Mouse (Mus musculus) gastrocnemius, adult 2 months (tissue): ENCODE measurements at regions not wholly inside any gene's neighbourhood (a gene's known extent, or its start where the extent isn't known, plus 50 kb on each side); places are given as distances from the start of the nearest gene placed in this dataset.

Source experiments
- DNase-seq: peaks from one replicate; pipeline ENCODE4 v3.0.0; 2022
- H3K27ac ChIP-seq: fragments of 200-600 bp; 2 replicates; pipeline ENCODE4 v1.8.1; 2022; ENCODE audit warnings: mild to moderate bottlenecking
- H3K4me3 ChIP-seq: fragments of 200-600 bp; 2 replicates; pipeline ENCODE4 v1.8.1; 2022; ENCODE audit warnings: mild to moderate bottlenecking, moderate library complexity
- CTCF ChIP-seq: fragments of 200-600 bp; IDR thresholded peaks from 2 replicates; pipeline ENCODE4 v1.8.1; 2022; ENCODE audit warnings: antibody characterized with exemption, mild to moderate bottlenecking, moderate library complexity
- intact Hi-C: fragments of 180-260 bp; cut with DNase I; formaldehyde crosslinking; loops from one replicate; pipeline ENCODE4 v1.15.1; 2025

DNA sequence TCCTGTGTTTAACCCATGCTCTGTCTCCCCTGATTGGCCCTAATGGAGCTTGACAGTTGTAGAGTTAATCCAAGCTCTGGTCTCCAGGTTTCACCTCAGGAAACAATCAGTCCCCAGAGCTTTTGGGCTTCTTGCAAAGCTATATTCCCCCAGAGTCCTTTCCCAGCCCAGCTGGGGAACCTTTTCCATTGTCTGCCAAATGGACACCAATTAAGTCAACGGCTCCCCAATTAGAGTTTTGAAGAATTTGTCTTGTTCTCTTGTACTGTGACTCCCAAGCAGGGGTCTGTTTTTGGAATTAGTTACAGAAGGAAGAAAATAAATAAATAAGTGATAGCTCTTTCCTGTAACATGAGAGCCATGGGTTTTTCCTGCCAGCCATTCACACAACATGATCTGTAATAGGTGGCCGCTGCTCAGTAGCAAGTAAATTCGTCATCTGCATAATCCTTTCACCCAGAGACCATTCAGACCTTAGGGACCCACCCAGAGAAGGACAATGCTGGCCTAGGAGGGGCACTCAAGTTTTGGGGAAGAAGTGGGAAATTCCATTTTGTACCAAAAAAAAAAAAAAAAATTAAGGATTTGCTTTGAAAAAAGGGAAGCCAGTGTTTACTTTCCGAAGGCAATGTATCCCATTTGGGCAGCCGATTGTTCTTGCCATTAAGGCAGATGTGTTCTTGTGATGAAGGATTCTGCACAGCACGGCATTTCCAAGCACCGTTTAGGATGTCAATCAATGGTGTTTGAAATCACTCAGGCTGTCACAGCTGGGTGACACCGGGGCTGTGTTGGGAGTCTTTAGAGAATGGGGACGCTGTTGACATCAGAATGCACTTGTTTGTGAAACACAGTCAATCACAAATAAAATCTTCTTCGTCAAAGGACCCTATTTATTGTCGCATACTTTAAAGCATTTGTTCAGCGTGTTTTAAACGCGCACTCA, 286.6 kb downstream of the Gm10295 start:
- Histone ChIP-seq H3K27ac (no peak overlapping the region), H3K4me3 (no peak overlapping the region)
- no peak for TF ChIP-seq CTCF
- intact Hi-C loops = no loop called here
- DNase-seq = no peak

DNA sequence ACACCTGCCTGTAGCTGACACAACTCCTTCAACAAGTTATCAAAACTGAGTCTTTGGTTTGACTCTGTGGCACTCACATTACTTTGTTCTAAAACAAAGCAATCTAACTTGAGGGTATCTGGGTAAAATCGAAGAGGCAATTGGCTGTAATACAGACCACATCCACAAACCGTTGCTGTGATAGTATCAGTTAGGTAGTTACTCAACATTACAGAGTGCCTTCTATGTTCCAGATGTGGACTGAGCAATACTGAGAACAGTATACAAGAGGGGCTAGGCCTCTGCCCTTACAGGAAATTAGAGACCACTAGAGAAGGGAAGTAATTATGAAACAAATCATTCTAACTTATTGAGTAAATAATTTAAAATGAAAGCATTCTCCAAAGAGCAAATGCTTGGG, 300.5 kb downstream of the Gm10295 start:
- DNase-seq = no peak
- H3K4me3 ChIP-seq = no peak overlapping the region

DNA sequence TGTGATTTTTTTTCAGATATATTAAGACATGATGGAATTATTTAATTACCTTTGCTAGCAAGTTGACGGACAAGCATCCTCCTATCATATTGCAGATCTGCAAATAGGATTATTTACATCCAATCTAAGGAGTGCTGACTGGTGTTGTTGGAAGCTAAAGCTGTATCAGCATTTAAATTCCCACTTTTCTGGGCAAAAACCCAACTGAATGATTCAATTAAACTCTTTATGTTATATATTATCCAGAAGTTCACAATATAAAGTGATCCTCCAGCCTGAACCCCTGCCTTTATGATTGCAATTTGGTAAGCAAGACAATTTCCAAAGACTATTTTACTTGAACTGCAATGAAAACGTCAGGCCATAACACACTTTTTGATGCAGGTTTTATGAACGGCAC, 304.1 kb downstream of the Gm10295 start:
- no peak overlapping the region for H3K4me3 ChIP-seq

More for the DNA sequence above, 300.5 kb downstream of the Gm10295 start:
- no peak for TF ChIP-seq CTCF
- intact Hi-C loops = no loop called here
- no peak overlapping the region for H3K27ac ChIP-seq

DNA sequence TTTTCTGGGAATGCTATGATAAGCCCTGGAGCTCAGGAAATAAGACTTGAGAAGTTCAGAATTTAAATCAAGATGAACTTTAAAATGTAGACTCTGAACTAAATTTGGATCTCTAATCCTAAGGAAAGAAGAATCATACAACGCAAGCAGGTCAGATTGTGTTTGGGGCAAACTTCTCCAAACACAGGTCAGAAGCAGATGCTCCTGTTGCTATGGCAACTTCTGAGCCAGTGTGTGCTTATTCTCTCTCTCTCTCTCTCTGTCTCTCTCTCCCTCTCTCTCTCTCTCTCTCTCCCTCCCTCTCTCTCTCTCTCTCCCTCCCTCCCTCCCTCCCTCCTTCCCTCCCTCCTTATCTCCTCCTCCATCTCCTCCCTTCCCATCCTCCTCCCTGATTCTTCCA, 304.7 kb downstream of the Gm10295 start:
- Histone ChIP-seq H3K27ac (no peak overlapping the region), H3K4me3 (no peak overlapping the region)
- TF ChIP-seq CTCF = no peak
- no peak for DNase-seq
- intact Hi-C loops = no loop called here

More for the DNA sequence above, 304.1 kb downstream of the Gm10295 start:
- no peak for TF ChIP-seq CTCF
- intact Hi-C loops = no loop called here
- DNase-seq = no peak
- H3K27ac ChIP-seq = no peak overlapping the region

DNA sequence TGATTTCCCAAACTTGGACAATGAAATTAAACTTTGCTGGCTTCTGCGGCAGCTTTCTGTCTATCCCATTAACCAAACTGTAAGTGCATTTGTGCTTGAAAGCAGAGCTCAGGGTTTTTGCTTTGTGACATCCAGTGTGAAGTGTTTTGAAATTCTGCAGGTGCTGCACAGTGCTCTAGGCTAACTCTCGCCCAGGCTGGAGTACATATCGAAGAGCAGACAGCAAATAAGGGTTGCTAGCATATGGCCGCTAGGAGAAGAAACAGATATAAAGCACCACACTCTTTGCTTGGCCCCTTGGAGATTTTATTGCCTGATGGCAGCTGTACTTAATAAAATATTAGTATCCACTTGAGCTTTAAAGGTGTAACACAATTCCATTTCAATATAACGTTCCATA, 307.5 kb downstream of the Gm10295 start:
- no peak for DNase-seq
- Histone ChIP-seq H3K27ac (no peak overlapping the region), H3K4me3 (no peak overlapping the region)
- intact Hi-C loops = no loop called here
- TF ChIP-seq CTCF = no peak

DNA sequence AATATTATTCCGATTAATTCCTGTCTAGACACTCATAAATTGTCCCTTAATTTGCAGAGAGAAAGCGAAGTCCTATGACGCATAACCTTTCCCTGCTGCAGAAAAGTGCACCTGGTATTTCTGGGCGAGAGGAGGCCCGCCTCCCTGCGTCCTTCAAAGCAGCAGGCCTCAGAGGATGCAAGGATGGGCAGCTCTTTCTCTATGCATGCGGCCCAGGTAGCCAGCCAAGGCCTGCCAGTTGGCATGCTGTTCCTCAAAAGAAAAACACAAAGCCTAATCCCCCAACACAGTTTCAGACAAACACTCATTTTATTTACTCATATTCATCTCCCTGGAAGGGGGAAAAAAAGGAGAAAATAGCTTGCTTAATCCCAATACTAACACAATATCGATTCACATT, 308.2 kb downstream of the Gm10295 start:
- Histone ChIP-seq H3K27ac (no peak overlapping the region), H3K4me3 (no peak overlapping the region)
- intact Hi-C loops = no loop called here
- no peak for DNase-seq
- TF ChIP-seq CTCF = no peak

DNA sequence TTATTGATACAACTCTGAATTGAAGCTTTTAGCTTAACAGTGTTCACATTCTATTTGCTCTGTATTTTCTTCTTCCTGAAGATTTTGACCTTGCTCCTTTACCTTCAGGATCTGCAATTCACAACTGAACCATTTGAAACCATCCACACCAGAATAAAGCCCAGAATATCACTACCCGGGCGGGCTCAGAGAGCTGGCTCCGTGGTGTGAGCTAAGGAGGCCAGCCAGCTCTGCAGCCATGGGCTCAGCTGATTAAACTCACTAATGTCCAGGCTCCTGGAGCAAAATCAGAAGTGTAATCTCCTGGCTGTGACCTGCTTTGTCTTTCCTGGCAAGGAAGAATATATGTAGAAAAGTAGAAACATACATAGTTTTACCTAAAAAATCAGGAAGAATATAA, 309.9 kb downstream of the Gm10295 start:
- no peak for DNase-seq
- H3K27ac ChIP-seq = no peak overlapping the region
- intact Hi-C loops = no loop called here
- no peak overlapping the region for H3K4me3 ChIP-seq
- TF ChIP-seq CTCF = no peak

DNA sequence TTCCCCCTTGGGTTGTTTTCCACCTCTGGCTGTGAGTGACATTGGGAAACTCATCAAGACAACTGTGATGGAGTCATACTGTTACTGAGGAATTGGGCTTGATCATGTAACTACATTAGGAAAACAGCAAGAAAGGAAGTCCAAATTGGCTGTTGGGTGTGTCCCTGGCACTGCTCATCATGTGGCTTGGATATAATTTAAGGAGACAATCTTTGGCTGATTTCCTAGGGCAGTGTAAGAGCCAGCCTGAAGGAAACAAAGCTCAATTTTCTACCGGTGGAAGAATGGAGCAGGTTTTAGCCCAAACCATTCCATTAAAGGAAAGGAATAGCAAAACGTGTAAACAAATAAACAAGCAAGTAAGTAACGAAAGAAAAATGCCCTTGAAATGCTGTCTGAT, 310.4 kb downstream of the Gm10295 start:
- intact Hi-C loops = no loop called here
- no peak overlapping the region for H3K27ac ChIP-seq
- no peak overlapping the region for H3K4me3 ChIP-seq
- no peak for DNase-seq
- no peak for TF ChIP-seq CTCF

DNA sequence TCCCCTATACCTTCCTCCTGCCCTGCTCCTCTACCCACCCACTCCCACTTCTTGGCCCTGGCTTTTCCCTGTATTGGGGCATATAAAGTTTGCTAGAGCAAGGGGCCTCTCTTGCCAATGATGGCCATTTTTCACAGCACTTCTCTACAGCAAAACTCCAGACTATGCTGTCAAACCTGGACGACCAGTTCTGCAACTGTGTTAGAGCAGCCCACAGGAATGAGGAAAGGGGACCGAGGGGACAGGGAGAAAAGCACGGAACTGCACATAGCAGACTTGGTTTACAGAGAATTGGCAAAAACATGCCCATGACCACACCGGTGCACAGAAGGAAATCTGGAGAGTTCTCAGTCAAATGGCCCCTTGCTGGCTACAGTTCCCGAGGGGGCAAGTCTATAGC, 312.7 kb downstream of the Gm10295 start:
- no peak for DNase-seq
- H3K27ac ChIP-seq = no peak overlapping the region
- no peak for TF ChIP-seq CTCF
- no peak overlapping the region for H3K4me3 ChIP-seq
- intact Hi-C loops = no loop called here

DNA sequence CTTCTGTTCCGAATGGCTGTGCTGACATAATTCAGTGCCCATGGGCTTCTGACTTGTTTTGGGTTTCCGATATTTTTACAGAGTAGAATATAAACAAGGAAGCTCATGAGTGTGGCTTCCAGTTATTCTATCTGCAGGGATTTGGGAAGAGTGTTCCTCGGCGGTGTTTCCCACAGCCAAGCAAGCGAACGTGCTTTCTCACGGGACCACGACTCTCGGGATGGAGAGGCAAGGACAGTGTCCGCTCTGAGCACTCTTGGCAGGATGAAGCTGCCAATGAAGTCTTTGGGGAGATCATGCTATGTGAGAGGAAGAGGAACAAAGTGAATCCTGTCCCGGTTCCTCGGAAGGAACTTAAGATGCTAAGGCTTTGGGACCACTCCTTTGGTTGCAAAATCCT, 318.2 kb downstream of the Gm10295 start:
- Histone ChIP-seq H3K4me3 (no peak overlapping the region), H3K27ac (peak overlapping the region; percentile 53)
- TF ChIP-seq CTCF = no peak
- peak; percentile 46 for DNase-seq
- intact Hi-C loops = no loop called here

DNA sequence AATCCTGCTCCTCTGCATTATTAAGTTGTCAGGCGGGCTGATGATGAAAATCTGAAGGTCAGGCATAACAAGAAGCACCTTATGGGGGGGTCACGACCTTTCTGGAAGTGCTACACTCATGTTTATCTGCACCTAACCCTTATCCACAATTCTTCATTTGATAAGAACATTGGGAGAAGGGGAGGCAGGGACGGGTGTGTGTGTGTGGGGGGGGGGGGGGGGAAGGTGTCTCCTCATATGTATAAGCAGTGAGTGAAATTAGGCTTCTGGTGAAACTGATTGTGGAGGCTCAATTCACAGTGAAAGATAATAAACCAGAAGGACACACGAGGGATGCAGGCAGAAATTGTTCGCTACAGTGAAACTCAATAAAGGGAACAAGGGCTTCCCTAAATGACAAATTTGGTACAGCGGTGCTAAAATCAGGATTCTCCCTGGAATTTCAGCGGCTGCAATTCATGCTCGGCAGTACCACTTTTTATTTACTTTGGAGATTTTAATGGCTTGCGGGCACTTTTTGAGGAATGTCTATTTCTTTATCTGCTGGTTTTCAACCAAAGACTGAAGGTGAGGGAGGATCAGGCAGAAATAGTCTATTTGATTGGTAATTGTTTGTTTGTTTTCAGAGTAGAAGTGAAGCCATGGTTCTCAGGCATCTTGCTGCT, 327.2 kb downstream of the Gm10295 start:
- intact Hi-C loops = no loop called here
- TF ChIP-seq CTCF = no peak
- DNase-seq = no peak
- H3K27ac ChIP-seq = peak overlapping the region; percentile 48
- peak overlapping the region; percentile 19 for H3K4me3 ChIP-seq

DNA sequence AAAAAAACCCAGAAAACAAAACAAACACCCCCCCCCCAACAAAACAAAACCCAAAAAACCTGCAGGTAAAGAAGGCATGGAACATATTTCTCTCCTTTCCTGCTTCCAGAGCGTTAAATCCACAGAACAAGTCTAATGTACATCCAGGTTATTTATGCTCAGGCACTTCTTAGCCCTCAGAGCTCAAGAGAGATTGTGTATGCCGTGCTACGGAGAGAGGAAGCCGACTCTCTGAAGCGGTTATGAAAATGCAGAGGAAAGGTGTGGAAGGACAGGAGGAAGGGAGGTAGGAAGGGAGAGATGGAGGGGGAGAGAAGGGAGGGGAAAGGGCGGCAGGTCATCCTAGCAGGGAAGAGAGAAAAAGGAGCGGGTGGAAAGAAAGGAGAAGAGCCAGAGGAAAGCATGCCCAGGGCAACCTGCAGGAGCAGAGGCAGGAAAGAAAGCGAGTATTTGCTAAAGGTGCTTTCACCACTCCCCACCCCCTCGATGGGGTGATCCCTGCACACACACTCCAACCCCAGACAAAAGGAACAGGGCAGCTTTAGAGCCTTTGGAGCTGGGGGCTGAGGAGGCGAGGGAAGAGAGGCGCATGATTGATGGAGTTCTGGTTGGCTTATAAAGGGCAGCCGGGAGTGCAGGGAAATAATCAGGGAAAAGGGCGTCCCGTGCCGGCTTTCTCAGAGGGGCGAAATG, 327.9 kb downstream of the Gm10295 start:
- DNase-seq = no peak
- no peak for TF ChIP-seq CTCF
- H3K4me3 ChIP-seq = peak overlapping the region; percentile 19
- intact Hi-C loops = no loop called here
- peak overlapping the region; percentile 43 for H3K27ac ChIP-seq
